Mouse (Mus musculus) C2C12 (cell line): ENCODE measurements around the gene Itpr1.

Experiments
- CEBPB ChIP-seq: IDR thresholded peaks from one replicate; pipeline ENCODE4 v1.6.1; 2011; ENCODE audit warnings: low read depth, mild to moderate bottlenecking, control low read depth, moderate library complexity
- CTCF ChIP-seq: IDR thresholded peaks from one replicate; pipeline ENCODE4 v1.5.1; 2011; ENCODE audit not compliant: control insufficient read depth, insufficient read depth, insufficient read length
- MAX ChIP-seq: IDR thresholded peaks from one replicate; pipeline ENCODE4 v1.6.1; 2011; ENCODE audit warnings: mild to moderate bottlenecking, control low read depth
- MYOD1 ChIP-seq: IDR thresholded peaks from one replicate; pipeline ENCODE4 v1.6.1; 2011; ENCODE audit warnings: low read depth; ENCODE audit not compliant: control insufficient read depth, insufficient read length
- USF1 ChIP-seq: IDR thresholded peaks from one replicate; pipeline ENCODE4 v1.6.1; 2011; ENCODE audit warnings: low read depth, mild to moderate bottlenecking, control low read depth, moderate library complexity

- no peak for TF ChIP-seq CTCF
- no peak for TF ChIP-seq USF1
- TF ChIP-seq MAX: no peak
- no peak for TF ChIP-seq CEBPB
- no peak for TF ChIP-seq MYOD1
Measured at GRCm38 (mm10) chr6:108254132-108255064, 41.5 kb downstream of the Itpr1 start.
